Mouse (Mus musculus) bone marrow, adult 2 months (tissue): ENCODE results near the gene Ring1. TPM values are rescaled to one million over a fixed set of nuclear protein-coding genes. Genes with fewer than 3 reads are reported as not detected.
A peak's percentile ranks its signal among the peaks of the same experiment; 100 is the strongest.

Source experiments
- H3K27ac ChIP-seq: fragments of 200-500 bp; 2 replicates; pipeline ENCODE4 v1.5.1; 2012; ENCODE audit warnings: low read depth, mild to moderate bottlenecking, control low read depth, inconsistent platforms, low read length; ENCODE audit not compliant: control insufficient read depth, poor library complexity, insufficient read depth
- H3K4me1 ChIP-seq: fragments of 200-500 bp; 2 replicates; pipeline ENCODE4 v1.6.1; 2011; ENCODE audit warnings: low read length; ENCODE audit not compliant: control insufficient read depth, insufficient read depth
- H3K4me3 ChIP-seq: fragments of 200-500 bp; replicated peaks from 2 replicates; pipeline ENCODE3; 2011; ENCODE audit warnings: mild to moderate bottlenecking, low read depth, low read length, control low read depth; ENCODE audit not compliant: control insufficient read depth
- CTCF ChIP-seq: fragments of 200-500 bp; IDR thresholded peaks from 2 replicates; pipeline ENCODE4 v1.5.1; 2011; ENCODE audit warnings: low read length, control low read depth; ENCODE audit not compliant: control insufficient read depth, insufficient read depth
- POLR2A ChIP-seq: fragments of 200-500 bp; IDR thresholded peaks from 2 replicates; pipeline ENCODE4 v1.6.1; 2011; ENCODE audit warnings: low read depth, mild to moderate bottlenecking, control low read depth, low read length, borderline replicate concordance; ENCODE audit not compliant: control insufficient read depth
- WGBS: fragments of 180-500 bp; shearing (Covaris S2); methylation state at CpG from one replicate; pipeline ENCODE4 v1.1.7; 2018; 5-methylcytosine and 5-hydroxymethylcytosine counted together
- polyA plus RNA-seq: library from polyadenylated mRNA; stranded (reverse); fragments of >200 nt; gene quantifications from 2 replicates; pipeline ENCODE4 v1.2.4, GENCODE M21; 2011; ENCODE audit warnings: low replicate concordance; ENCODE audit not compliant: missing spikeins, insufficient read depth, insufficient read length

Gene Ring1
- polyA plus RNA-seq: 9.0 and 35.7 TPM in 2 replicates

DNA sequence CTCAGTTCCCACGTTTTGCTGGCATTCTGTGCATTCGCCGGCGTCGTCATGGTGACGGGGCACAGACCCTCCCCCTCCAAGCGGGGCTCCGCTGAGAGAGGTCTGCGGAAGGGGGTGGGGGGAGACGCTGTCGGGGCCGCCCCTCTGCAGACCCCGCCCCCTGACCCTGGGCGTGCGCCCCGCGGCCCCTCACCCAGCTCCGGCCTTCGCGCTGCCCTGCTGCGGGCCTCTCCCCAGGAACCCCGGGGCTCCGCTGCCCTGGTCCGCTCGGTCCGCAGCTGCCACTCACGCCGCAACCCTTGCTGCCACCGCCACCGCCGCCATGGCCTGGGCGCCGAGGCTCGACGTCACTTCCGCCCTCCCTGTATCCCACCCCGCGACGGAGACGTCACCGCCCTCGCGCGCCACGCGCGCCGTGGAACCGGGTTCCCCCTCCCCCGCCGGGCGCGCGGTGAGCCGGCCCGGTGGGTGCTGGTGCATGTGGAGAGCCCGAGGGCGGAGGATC, at the start of gene Ring1:
TSS of gene Ring1 (minus strand) at position 364 of the 505 bp plus-strand sequence.
- Histone ChIP-seq H3K4me1 (peaks cover 7% of the 10 kb centered on the region), H3K27ac (peak within 1 kb of the TSS; percentile 72), H3K4me3 (peak within 1 kb of the TSS; percentile 84)
- TF ChIP-seq POLR2A (peak; percentile 86), CTCF (no peak)
- WGBS: under 1% methylated on average over 52 of the region's 58 CpGs

GRCm38 (mm10) chr17:34072091-34072490, 47.6 kb upstream of the Ring1 start:
- no peak for TF ChIP-seq CTCF
- no peak for TF ChIP-seq POLR2A
- 31% methylated on average over 5 of the region's 5 CpGs for WGBS
- Histone ChIP-seq H3K4me1 (peaks cover 11% of the 10 kb centered on the region), H3K4me3 (no peak overlapping the region), H3K27ac (peak overlapping the region; percentile 45; the same call in 1 of the 2 replicates)

GRCm38 (mm10) chr17:34068864-34069263, 44.4 kb upstream of the Ring1 start:
- Histone ChIP-seq H3K27ac (no peak overlapping the region), H3K4me1 (peaks cover 11% of the 10 kb centered on the region), H3K4me3 (no peak overlapping the region)
- WGBS: 28% methylated on average over 3 of the region's 3 CpGs
- TF ChIP-seq CTCF (no peak), POLR2A (no peak)

DNA sequence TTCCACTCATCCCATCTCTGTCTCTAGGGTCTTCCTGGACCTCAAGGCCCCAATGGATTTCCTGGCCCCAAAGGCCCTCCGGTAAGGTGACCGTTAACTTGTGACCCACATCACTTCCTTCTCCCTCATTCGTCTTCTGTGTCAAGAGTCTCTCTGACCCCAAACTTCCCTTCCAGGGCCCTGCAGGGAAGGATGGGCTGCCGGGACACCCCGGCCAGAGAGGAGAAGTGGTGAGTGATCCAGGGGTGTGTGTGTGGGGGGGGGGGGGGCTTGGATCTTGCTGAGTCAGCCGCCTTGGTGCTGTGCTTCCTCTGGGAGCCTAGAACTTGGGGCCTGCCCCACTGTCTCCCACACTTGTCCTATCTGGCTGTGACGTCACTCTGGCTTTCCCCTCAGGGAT, 32.7 kb upstream of the Ring1 start:
- no peak overlapping the region for H3K4me3 ChIP-seq
- 10% methylated on average over 7 of the region's 7 CpGs for WGBS
- TF ChIP-seq CTCF (no peak), POLR2A (no peak)
- peak overlapping the region; percentile 21; the same call in 1 of the 2 replicates for H3K27ac ChIP-seq
- H3K4me1 ChIP-seq: no peaks in the 10 kb centered on the region

- Histone ChIP-seq H3K4me3 (no peak overlapping the region), H3K4me1 (no peaks in the 10 kb centered on the region; the same call in 1 of the 2 replicates), H3K27ac (peak overlapping the region; percentile 32; the same call in 1 of the 2 replicates)
- 14% methylated on average over 5 of the region's 5 CpGs for WGBS
- TF ChIP-seq POLR2A (no peak), CTCF (no peak)
Measured at GRCm38 (mm10) chr17:34047404-34048050, 23.0 kb upstream of the Ring1 start.

GRCm38 (mm10) chr17:34045941-34046340, 21.5 kb upstream of the Ring1 start:
- no peak overlapping the region for H3K27ac ChIP-seq
- TF ChIP-seq POLR2A: no peak
- no peak for TF ChIP-seq CTCF
- no peaks in the 10 kb centered on the region; the same call in 1 of the 2 replicates for H3K4me1 ChIP-seq
- no peak overlapping the region for H3K4me3 ChIP-seq
- WGBS: 86% methylated on average over 14 of the region's 14 CpGs

DNA sequence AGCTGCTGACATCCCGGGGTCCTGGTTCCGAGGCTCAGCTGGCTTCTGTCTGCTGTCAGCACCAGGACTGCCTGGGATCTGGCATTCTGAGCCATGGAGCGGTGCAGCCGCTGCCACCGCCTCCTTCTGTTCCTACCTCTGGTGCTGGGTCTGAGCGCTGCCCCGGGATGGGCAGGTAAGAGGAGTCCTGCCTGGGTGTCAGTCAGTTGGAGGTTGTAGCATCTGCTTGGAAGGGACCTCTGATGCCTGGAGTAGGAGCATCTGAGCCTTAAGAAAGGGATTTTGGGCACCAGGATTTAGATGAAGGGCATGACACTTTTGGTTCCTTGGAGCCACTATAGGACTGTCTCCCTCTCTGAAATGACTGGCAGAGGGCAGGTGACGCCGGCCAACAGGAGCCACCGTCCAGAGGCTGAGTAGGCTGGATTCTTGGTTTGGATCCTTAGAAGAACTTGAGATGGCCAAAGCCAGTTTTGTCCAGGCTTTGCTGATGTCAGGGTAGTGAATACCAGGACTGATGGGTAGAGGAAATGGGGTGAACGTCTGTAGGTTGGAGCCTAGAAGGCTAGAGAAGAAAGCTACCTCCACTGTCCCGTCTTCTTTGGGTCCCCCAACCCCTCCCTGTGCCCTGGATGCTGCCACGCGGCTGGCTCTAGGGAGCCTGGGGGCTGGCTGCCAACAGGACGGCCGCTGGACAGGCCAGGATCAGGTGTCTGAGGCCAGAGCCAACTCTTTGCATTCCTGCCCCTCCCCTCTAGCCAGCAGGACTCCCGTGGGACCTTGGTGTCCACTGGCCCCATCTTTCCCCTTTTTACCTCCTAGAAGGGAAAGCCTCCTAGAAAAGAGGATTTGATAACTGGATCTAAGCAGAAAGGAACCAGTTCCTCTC, 15.3 kb upstream of the Ring1 start:
- H3K4me1 ChIP-seq: no peaks in the 10 kb centered on the region
- TF ChIP-seq CTCF (no peak), POLR2A (no peak)
- H3K27ac ChIP-seq: no peak overlapping the region
- no peak overlapping the region for H3K4me3 ChIP-seq
- 28% methylated on average over 17 of the region's 17 CpGs for WGBS
